Mouse (Mus musculus): ENCODE data around the gene Ilkap.

Gene Ilkap

GRCm38 (mm10) chr1:91356105-91356504 is 42.5 kb downstream of the Ilkap start:
- no peak for DNase-seq (ENCODE audit: low spot score)

DNA sequence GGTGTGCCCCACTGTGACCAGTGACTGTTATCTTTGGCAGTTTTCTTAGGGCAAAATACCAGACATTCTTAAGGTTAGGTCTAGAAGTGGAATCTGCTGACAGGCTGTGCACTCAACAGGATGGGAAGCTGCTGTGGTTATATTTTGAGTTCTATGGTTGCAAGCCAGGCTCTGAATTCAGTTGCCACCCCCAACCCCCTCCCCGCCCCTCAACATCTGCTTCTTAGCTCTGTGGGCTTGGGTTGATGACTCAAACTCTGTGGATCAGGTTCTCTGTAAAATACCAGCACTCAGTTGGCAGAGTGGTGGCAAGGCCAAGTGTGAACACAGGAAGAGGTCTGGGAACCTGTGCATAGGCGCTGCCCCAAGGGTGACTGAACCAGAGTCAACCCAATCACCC is 46.3 kb downstream of the Ilkap start:
- no peak for DNase-seq (ENCODE audit: low spot score)

- DNase-seq (ENCODE audit: low spot score): no peak
These were observed 47.4 kb downstream of the Ilkap start for GRCm38 (mm10) chr1:91351249-91351648.

DNA sequence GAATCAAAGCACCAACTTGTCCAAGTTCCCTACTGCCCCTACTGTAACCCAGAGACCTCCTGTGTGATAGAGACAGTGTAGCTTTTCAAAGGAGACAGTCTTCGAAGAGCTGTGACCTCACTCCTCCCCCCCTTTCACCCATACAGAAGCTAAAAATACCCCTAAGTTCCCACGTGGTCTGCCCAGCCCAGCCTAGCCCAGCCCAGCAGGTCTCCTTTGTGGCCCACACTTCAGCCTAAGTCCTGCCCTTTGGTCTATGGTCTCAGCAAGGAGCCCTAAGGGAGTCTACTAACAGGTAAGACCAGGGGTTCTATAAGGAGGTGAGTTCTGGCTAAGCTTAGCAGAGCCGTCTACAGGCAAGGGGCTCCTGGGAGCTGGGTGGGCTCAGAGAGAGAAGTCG is 47.8 kb downstream of the Ilkap start, which contains the start of gene Klhl30:
Gene Klhl30 (plus strand): TSS at position 176 of the 400 bp plus-strand sequence.
- DNase-seq (ENCODE audit: low spot score): no peak

DNA sequence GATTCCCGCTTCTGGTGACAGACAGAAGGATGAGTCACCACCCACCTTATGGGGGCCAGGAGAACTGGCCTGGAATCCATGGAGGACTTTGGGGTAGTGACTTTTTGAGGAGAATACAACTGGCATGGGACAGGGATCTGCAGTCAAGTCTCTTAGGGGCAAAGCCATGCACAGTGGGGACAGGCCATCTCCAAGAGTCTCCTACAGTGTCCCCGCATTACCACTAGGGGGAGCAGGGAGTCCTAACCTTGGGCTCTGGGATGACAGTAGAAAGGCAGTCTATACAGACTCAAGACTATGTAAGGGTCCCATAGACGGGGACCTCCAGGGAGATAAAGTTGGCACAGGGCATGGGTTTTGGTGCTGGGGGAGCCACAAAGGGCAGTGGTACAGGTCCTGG is 51.7 kb downstream of the Ilkap start:
- DNase-seq (ENCODE audit: low spot score): peak; percentile 41

DNA sequence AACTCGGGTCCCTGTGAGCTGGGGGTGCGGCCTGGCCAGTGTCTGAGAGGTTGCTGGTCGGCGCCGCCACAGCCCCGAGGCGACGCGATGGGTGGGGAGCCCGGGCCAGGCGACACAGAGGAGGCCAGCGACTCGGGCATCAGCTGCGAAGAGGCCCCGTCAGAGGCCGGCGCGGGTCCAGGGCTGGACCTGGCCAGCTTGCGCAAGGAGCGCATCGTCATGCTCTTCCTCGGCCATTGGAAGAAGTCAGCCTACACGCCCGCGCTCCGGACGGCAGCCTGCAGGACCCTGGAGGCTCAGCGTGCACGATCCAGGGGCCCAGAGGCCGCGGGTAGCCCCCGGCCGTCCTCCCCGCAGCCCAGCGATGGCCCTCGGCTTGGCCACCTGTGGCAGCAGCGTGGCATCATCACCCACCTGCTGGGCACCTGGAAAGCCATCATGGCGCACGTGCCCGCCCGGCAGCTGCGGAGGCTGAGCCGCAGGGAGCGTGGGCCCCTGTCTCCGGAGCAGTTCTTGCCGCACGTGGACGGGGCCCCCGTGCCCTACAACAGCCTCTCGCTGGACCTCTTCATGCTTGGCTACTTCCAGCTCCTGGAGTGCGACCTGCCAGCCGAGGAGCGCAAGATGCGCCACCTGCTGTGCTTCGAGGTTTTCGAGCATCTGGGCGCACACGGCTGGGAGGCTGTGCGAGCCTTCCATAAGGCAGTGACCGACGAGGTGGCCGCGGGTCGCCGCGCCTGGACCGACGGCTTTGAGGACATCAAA is 53.5 kb downstream of the Ilkap start:
- DNase-seq (ENCODE audit: low spot score): no peak

DNA sequence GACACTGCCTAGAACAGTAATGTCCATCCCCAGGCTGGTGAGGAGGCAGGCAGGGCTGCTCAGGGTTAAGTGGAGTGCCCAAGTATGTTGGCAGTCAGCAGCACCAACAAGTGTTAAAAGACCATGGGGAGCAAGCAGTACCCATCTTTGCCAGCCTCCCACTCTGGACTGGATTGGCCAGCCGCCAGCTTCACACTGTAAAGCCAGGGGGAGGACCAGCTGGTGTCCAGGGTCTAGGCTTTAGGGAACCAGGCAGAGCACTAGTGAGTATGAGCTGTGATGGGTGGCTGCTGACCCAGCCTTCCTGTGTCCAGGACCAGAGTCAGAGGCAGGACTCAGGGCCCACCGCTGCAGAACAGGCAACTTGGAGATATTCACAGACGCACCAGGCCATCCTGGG is 54.6 kb downstream of the Ilkap start:
- no peak for DNase-seq (ENCODE audit: low spot score)

GRCm38 (mm10) chr1:91337355-91337754 is 61.3 kb downstream of the Ilkap start:
- DNase-seq (ENCODE audit: low spot score): no peak

DNA sequence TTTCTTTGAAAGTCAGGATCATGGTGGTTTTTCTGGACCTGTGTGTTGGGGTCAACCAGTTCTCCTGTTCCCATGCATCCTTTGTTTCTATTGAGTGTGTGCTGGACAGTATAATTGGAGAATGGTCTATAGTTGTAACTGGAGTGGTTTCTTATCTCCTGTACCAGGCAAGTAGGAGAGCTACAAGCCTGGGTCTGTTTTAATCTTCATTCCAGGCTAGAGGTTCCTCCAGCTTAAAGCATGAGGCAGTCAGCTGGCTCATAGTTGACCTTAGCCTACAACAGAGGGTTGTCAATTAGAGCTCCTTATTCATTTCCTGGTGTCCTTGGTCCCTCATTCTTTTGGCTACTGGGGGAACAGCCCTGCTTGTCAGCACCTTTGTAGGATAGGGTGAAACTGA is 65.0 kb downstream of the Ilkap start:
- no peak for DNase-seq (ENCODE audit: low spot score)

- no peak for DNase-seq (ENCODE audit: low spot score)
These were observed 66.5 kb downstream of the Ilkap start for GRCm38 (mm10) chr1:91332102-91332501.

DNA sequence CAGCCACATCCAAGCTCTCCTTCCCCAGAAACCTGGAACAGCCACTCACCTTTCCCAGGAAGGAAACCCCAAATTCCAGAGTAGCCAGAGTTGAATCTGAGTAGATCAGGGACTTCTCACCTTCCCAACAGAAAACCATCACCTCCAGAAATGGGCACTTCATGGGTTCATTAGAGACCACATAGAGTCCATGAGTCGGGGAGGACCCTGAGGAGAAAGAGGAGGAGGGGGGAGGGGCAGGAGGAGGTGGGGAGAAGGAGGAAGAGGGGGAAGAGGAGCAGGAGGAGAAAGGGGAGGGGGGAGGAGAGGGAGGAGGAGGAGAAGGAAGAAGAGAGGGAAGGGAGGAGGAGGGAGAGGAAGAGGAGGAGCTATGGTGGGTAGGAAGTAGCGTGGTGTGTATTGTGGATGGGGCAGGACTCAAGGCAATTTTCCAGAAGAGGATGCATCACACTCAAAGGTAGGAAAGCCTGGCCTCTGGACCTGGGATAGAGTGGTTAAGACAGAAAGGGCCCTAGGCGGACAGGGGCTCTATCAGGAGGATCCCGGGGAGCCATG is 73.0 kb downstream of the Ilkap start:
- DNase-seq (ENCODE audit: low spot score): no peak

- no peak for DNase-seq (ENCODE audit: low spot score)
These were observed 74.0 kb downstream of the Ilkap start for GRCm38 (mm10) chr1:91324646-91325045.

All from testis, postnatal 14 days (tissue).